Mouse (Mus musculus): ENCODE measurements around the gene Calm2.
A peak's percentile ranks its signal among the peaks of the same experiment; 100 is the strongest.

The Calm2 gene

DNA sequence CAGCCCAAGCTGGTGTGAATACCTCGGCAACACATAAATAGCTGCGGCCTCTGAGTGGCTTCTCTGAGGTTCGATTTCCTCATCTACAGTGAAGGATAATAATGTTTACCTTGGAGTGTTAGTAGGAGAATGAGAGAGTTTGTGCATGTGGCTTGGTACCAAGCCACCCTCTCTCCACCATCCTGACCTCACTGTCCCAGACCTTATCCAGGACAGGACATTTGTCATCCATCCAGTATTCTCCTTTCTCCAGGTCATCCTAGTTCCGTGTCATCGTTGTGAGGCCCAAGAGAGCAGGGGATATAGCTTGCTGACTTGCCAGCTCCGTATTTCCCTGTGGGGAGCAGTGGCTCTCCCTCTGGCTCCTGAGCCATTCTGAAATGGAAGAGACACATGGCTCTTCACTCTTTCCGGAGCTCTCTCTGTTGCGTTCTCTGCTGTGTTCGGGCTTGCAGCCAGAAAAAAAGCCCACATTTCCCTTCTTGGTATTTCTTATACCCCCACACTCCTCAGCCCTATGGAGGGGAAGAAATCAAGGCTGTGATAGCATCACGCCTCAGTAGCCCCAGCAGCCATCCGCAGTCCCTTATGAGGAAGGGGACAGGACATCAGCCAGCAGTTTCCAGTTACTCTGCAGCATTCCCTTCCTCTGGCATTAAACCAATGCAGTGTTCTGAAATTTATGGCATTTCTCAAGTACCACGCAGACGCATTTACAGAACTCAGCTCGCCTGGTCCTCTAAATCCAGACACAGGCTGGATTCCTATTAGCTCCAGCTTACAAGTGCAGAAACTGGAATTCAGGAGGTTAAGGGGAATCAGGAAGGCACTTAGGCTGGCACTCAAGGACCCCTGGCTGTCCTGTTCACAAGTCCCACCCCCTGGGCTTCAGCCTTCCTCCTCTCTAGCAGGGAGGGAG is 13.3 kb upstream of the Calm2 start:
- DNase-seq (ENCODE audit: low spot score in 2 of 2) = no peak

DNA sequence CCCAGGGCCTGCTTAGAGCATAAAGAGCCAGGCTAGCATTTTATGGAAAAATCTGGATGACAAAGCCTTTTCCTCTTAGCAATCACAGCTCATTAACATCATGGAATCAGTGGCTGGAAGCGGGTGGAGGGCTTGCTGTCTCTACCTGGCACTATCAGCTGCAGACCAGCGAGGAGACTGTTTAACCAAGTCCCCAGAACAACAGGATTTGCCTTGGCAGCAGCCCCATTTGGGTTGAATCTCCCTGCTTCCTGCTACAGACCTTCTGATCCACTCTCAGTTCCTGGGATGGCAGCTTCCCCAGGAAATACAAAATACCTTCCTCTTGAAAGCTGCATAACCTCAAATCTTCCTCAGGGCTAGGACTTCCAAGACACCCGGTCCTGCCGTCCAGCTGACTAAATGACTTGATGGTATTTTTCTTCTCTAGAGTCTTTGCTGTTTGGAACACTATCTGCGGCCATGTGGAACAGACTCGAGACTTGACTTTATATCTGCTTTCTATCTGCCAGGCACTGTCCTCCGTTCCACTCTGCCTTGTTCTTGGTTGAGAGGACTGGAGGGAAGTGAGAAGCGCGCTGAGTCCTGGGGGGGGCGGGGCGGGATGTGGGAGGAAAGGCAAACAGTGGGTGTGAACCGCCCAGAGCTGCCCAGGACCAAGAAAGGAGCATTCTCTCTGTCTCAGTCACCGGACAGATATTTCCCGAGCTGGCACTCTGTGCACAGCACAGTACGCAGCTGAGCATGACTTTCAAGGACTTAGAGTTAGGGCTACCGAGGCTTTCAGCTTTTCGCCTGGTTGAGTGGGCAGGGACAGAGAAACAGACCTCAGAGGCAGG is 12.4 kb upstream of the Calm2 start:
- no peak for DNase-seq (ENCODE audit: low spot score in 2 of 2)

DNA sequence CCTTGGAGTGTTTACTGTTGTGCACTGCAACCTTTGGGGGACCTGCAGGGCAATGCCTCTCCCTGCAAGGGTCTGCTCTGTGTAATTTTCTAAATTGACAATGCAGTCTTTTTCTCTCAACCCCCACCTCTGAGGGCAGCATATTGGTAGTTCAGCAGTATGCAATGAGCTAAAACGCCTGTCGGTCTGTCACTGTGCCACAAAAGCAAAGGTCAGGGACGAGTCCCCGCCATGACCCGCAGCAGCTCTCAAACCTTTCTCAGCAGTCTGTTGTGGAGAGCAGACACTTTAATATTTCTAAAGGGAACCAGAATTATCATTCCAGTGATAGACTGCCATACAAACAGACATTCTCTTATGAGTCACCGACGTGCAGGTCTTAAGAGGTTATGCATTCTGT is 11.2 kb upstream of the Calm2 start:
- no peak for DNase-seq (ENCODE audit: low spot score in 2 of 2)

DNA sequence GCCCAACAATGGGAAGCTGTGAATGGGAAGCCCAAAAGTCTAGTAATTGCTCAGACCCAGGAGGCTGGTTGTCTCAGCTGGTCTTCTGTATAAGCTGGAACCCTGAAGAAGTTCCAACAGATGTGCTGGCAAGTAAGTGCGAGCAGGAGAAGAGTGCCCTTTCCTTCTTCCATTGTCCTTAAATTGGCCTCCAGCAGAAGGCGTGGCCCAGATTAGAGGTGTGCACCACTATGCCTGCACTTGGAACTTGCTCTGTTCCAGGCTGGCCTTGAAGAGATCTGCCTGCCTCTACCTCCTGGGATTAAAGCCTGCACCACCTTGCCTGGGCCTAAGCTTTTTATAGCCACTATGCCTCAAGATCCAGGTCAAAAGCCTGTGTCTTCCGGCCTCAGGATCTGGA is 7.4 kb upstream of the Calm2 start:
- no peak for DNase-seq (ENCODE audit: low spot score in 2 of 2)

DNA sequence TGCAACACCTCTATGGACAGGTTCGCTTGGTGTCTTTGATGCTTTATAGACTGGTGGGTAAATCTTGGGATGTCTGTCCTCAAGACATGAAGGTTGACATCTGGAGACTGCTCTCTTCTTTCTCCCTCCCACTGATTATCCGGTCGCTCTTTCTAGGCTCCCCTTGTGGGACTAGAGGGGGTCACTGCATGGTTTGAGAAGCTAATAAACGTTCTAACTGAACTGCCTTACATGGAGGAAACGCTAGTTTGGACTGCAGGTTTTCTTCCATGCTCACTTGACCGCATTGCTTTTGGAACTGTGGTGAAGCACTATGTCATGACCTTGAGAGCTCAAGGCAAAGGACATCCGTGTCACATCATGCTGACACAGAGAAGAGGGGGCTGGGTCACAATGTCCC is 6.6 kb upstream of the Calm2 start:
- no peak for DNase-seq (ENCODE audit: low spot score in 2 of 2)

DNA sequence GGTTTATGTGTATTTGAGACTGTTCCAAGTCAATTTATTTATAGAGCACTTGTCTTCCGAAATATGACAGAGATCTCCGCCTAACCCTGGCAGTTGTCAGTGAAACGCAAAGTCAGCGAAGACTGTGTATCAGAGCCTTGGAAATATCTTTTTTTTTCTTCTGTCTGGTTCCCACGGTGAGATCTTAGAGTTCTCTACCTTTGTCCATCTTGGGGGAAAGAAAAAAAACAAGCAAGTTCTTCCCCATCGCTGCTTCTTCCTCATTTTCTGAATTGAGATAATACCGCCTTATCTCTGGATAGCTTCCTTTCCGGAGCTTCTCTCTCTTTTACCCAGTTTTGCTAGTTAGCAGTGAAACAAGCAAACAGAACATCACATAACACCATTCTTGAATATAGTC is 2.1 kb upstream of the Calm2 start:
- no peak for DNase-seq (ENCODE audit: low spot score in 2 of 2)

DNA sequence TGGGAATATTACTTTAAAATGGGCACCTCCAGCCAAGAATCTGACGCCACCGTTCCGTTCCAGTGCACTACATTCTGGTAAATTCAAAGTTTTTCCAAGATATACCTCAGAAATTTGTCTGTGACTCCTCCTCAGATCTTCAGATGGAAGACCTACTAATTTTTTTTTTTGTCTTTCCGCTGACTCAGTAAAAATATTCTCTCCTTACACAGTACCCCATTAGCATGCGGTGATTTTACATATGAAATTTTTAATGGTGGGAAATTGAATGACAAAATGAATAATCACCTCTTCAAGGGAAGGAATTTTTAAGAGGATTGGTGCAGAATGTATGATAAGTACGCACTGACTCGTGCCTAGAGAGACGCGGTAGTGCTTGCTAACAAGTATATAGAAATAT is 1.6 kb upstream of the Calm2 start:
- no peak for DNase-seq (ENCODE audit: low spot score in 2 of 2)

DNA sequence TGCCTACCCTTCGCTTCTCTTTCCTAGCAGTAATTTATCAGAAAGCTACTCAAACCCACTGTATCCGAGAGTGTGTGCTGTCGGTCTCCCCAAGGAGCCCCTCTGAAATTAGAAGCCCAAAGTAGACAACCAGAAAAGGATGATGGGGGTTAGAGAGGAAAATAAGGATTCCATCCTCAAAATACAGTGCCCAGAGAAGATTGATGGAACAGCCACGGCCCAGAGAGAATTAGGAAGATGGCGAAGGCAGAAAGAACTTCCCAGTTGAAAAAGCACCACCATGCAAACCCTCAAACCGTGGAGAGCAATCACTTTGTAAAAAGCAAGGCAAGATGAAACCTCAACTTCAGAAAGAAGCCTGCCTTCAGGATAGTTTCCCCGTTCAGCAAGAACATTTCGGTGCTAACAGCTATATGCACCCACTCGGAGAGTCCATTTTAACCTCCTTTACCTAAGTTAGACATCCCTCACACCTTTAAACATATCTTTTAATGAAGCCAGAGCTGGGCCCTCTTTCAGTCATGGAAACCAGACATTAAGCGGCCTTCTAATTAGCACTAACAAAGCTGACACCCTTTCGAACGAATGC is 971 bp upstream of the Calm2 start:
- no peak for DNase-seq (ENCODE audit: low spot score in 2 of 2)

DNA sequence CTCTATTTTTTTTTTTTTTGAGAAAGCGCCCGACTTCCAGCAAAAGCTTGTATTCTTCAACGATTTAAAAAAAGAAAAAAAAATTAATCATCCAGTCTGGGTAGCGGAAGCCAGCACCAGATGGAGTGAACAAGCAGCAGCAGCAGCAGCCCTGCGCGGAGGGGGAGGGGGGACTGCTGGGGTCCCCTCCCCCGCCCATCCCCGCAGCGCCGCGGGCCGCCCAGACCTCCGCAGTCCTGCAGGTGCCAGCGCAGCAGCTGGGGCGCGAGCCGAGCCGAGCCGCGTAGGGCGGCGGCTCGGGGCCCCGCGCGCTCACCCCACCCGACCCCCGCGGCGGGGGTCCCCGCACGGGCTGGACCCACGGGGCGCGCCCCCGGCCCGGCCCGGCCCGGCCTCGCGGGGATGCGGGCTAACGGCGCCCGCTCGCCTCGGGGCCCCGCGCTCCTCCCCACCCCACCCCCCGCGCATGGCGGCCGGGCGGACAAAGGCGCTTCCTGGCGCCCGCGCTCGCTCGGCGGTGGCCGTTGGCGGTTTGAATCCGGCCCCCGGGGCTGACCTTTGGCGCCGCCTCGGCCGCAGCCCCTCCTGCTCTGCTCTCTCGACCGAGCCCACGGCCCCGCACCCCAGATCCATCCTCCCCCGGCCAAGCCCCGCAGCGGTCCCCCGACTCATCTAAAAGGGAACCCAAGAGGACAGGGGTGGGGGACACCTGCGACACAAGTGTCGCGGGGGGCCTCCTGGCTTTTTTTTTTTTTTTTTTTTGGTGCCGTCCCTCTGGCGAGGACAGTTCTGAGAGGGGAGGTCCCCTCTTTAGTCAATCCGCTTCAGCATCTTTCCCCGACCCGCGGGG is 593 bp downstream of the Calm2 start:
- DNase-seq (ENCODE audit: low spot score in 2 of 2) = peak; percentile 42 to 61

DNA sequence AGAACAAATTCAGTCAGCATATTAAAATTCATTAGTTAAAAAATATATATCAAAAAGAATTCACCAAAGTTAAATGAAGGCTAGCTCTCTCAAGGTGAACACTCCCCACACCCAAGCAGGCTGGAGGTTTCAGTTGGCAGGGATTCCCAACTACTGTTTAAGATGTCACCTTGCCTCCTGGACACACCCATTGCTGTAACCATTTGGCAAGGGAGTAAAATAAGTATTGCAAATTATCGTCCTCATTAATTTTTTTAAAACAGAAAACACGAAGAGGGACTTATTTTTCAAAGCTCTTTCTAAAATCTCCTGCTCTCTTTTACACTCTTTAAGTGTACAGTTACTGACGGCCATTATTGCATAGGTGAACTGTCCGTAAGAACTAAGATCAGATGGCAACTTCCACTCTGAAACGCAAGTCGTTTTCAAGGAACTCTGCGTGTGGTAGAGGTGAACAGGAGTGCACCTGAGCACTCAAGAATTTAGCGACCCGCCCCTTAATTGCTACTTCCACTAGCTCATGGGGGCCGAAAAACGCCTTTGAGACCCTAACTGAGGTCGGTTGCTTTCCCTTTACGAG is 1.3 kb downstream of the Calm2 start:
- DNase-seq (ENCODE audit: low spot score in 2 of 2) = no peak

DNA sequence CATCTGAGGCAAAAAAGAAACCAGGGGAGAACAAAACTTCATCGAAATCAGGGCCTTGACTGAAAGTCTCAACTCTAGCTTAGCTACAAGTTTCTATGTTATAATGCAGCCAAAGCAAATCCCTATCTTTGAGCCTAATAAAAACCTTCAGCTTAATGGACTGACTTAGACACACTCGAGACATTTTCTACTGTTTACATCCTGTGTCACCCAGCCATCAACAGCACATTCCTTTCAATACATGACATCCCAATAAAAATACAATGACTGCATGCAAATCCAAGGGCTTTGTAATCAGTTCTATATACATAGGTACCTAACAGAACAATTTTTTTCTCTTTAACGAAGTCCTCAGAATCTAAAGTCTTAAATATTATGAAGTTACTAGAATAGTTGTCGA is 2.0 kb downstream of the Calm2 start:
- DNase-seq (ENCODE audit: low spot score in 2 of 2) = no peak

DNA sequence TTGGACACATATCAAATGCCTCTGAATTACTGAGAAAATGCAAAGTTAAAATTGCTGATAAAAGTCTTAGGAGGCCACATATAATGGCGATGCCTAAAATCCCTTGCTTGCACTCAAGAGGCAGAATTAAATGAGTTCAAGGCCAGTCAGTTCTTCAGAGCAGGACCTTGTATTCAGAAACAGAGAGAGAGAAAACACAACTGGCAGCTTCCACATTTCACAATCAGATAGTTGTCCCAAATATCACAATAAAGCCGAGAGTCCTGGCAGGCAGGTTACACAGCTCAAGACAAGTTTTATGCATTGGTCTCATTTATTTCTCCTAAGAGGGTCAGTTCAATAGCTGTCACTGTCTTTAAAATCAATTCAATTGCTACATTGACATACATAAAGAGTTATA is 5.2 kb downstream of the Calm2 start:
- DNase-seq (ENCODE audit: low spot score in 2 of 2) = no peak

DNA sequence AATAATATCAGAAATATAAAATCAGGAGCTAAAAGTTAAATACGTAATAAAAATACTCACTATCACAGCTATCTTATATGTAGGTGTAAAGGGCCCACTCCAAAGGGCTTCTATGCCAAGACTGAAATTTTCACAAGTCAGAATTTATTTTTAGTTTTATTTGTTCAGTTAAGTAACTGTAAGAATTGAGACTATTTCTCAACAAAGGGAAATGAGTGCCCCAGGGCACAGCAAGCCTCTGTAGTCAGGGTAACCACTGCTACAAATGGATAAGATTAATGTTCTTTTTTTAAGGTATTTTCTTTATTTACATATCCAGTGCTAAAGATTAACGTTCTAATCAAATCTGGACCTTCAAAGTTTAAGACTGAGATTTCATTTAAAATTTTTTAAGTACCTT is 7.3 kb downstream of the Calm2 start:
- no peak for DNase-seq (ENCODE audit: low spot score in 2 of 2)

DNA sequence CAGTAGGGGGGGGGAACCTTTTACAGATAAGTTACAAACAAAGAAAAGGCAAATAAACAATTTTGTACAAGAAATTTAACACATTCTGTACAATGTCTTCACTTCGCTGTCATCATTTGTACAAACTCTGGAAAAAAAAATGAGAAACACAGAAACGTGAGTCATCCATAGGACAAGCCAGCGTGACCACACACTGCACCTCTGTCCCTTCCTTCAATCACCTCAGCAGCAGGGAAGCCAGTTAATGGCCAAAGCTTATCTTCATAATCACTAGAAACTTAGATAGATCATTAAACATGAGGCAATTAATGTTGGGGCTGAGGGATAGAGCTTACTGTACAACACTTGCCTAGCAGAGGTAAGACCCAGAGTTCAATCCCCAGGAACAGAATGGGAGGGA is 12.8 kb downstream of the Calm2 start:
- DNase-seq (ENCODE audit: low spot score in 2 of 2) = no peak

DNA sequence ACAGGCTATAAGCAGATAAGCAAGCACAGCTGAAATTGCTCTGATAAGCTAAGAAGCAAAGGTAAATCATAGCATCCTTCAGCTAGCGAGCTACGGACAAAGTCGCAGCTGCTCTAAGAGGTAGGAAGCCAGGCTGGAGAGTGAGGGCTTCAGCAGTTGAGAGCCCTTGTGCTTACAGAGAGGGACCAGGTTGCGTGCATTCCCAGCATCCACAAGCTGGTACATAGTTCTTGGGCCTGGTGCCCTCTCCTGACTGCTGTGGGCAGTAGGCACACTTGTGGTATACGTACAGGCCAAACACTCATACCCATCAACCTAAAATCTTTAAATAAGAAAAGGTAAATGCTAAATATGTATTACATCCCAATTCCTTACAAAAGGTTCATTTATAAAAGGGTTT is 14.0 kb downstream of the Calm2 start:
- no peak for DNase-seq (ENCODE audit: low spot score in 2 of 2)

DNA sequence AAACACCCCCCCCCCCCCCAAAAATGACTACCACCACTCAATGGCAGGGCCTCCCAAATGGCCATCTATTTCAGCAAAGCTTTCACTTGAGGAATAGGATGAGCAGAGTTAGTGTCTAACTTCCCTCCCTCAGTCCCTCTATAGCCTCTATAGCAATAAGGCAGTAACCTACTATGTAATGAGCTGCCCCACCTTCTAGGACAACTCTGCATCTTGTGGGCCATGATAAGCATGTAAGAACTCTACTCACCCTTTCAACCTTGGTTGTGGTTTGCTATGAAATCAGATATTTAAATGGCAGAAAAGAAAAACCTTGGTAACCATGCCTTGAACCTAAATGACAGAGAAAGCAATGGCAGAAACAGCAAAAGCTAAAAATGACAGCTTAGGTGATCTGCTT is 14.4 kb downstream of the Calm2 start:
- DNase-seq (ENCODE audit: low spot score in 2 of 2) = no peak

DNA sequence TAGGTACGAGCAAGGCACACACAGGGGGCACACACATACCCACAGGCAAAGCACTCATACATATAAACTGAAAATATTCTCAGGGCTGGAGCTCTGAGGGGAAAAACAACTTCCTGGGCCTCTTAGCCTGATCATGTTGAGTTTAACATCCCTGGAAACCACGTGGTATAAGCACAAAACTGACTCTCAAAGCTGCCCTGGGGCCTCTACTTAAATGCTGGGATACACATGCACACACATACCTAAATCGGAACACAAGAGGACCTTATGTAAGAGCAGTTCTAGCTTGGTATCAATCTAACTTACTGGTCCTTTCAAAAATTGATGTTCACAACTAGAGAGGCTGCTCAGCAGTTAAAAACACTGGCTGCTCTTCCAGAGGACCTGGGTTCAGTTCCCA is 17.3 kb downstream of the Calm2 start:
- no peak for DNase-seq (ENCODE audit: low spot score in 2 of 2)

DNA sequence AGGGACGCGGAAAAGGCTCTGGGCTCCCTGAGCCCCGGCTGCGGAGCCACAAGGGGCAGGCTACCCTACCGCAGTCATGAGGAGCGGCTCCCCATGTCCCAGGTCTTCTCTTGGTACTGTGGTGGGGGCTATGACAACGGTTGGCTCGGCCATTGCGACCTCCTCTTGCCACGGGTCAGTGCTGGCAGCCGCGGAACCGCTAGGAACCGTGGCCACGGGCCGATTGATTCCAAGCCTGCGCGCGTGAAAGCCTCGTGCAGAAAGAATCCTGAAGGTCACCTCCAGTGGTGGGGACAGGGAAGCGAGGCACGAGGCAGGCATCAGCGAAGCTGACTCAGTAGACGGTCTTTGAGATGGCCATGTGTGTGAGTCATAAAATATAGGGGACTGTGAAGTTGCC is 19.2 kb downstream of the Calm2 start, which contains the start of gene Stpg4:
TSS of gene Stpg4 (minus strand) at position 231 of the 400 bp plus-strand sequence.
- DNase-seq (ENCODE audit: low spot score in 2 of 2) = no peak

DNA sequence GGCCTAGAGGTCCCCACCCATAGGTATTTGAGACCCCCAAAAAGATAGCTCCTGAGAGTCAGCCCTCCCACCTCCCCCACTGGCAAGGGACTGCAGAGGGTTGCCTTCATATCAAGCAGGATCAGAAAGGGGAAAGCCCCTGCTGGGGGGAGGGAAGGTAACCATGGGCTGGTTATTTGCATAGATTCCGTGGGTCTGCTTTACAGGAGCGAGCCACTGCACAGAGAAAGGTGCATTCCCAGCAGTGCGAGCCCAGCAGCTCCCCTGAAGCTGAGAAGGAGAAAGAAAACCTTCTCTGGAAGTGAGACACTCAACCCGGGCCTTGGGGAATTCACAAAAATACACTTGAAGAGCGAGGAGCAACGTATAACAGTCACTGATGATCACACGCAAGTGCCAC is 28.7 kb downstream of the Calm2 start:
- no peak for DNase-seq (ENCODE audit: low spot score in 2 of 2)

DNA sequence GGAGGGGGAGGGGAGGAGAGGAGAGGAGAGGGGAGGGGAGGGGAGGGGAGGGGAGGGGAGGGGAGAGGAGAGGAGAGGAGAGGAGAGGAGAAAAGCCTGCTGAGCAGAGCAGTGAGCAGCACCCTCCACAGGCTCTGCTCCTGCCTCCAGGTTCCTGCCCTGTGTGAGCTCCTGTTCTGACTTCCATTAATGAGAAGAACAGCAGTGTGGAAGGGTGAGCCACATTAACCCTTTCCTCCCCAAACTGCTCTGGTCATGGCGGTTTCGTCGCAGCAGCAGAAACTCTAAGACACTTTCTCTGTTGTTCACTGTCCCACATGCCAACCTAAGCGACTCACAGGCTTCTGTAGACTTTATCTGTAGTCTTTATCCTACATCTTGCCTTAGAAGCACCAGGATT is 40.1 kb downstream of the Calm2 start:
- DNase-seq (ENCODE audit: low spot score in 2 of 2) = no peak

DNA sequence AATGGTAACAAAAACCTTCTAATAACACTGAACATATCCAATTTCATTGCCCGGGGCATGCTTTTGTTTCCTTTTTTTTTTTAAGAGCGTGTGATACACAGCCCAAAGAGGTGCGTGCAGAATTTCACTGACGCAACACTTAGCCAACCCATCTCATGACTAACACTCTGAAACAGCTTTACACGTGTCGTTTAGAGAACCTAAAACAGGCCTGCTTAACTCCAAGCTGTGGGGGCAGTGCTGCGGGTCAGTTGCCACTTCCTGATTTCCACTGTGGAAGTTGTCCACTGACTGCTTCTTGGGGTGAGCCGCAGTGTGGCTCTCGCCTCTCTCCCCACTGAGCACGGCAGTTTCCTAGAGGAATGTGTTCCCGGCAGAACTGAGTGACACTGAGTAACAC is 41.2 kb downstream of the Calm2 start:
- DNase-seq (ENCODE audit: low spot score in 2 of 2) = no peak
